Mouse (Mus musculus) G1E-ER4 (cell line): Measurements from ENCODE around the gene Rhot2. TPM values are rescaled to one million over a fixed set of nuclear protein-coding genes. Genes with fewer than 3 reads are reported as not detected.

ENCODE experiments used
- GATA1 ChIP-seq: IDR thresholded peaks from one replicate; pipeline ENCODE4 v1.8.0; 2012; ENCODE audit warnings: low read length, inconsistent platforms
- polyA plus RNA-seq: library from polyadenylated mRNA; stranded (reverse); fragments of >175 nt; gene quantifications from 2 replicates; pipeline ENCODE4 v1.2.3, GENCODE M21; 2012

The Rhot2 gene
- polyA plus RNA-seq, 1 experiment = 251 TPM

GRCm38 (mm10) chr17:25802825-25803517 is 41.7 kb downstream of the Rhot2 start:
- TF ChIP-seq GATA1 = no peak

- TF ChIP-seq GATA1 = no peak
Measured at GRCm38 (mm10) chr17:25801029-25801428, 43.6 kb downstream of the Rhot2 start.

- TF ChIP-seq GATA1 = no peak
Measured at GRCm38 (mm10) chr17:25796951-25797369, 47.7 kb downstream of the Rhot2 start, which contains the start of gene Metrn. Gene Metrn (minus strand): TSS chr17:25797136.

GRCm38 (mm10) chr17:25796211-25796771 is 48.4 kb downstream of the Rhot2 start:
- TF ChIP-seq GATA1 = no peak

GRCm38 (mm10) chr17:25795609-25796092 is 49.0 kb downstream of the Rhot2 start, which contains the start of gene AC134908.4:
Gene AC134908.4 (minus strand): TSS chr17:25795659.
- TF ChIP-seq GATA1 = no peak

- no peak for TF ChIP-seq GATA1
Measured at GRCm38 (mm10) chr17:25794998-25795397, 49.7 kb downstream of the Rhot2 start.

GRCm38 (mm10) chr17:25794197-25794596 is 50.5 kb downstream of the Rhot2 start:
- no peak for TF ChIP-seq GATA1

- no peak for TF ChIP-seq GATA1
Measured at GRCm38 (mm10) chr17:25792615-25793014, 52.0 kb downstream of the Rhot2 start, which contains the start of gene Fam173a. Gene Fam173a (minus strand): TSS chr17:25792901.

- TF ChIP-seq GATA1 = no peak
Measured at GRCm38 (mm10) chr17:25791843-25792527, 52.7 kb downstream of the Rhot2 start.

GRCm38 (mm10) chr17:25791320-25791842 is 53.3 kb downstream of the Rhot2 start:
- TF ChIP-seq GATA1 = no peak

Other genes starting within 250 kb of the Rhot2 start
- gene Gng13, start 127.7 kb downstream of the Rhot2 start, polyA plus RNA-seq = not detected in 2 replicates
- gene Chtf18, start 117.4 kb downstream of the Rhot2 start, polyA plus RNA-seq = 75.4 and 82.7 TPM in 2 replicates
- 41.1 and 46.1 TPM in 2 replicates for gene Rpusd1, start 117.2 kb downstream of the Rhot2 start, polyA plus RNA-seq
- not detected in 2 replicates for gene Mslnl, start 108.8 kb downstream of the Rhot2 start, polyA plus RNA-seq
- not detected in 2 replicates for gene Msln, start 90.5 kb downstream of the Rhot2 start, polyA plus RNA-seq
- 17.0 and 20.0 TPM in 2 replicates for gene Narfl, start 71.1 kb downstream of the Rhot2 start, polyA plus RNA-seq
- gene Haghl, start 59.2 kb downstream of the Rhot2 start, polyA plus RNA-seq = 31.3 and 32.7 TPM in 2 replicates
- 0.04 TPM in 1 of 2 replicates, not detected in the other for gene Ccdc78, start 58.3 kb downstream of the Rhot2 start, polyA plus RNA-seq
- 28.7 and 30.6 TPM in 2 replicates for gene Fam173a, start 52.0 kb downstream of the Rhot2 start, polyA plus RNA-seq
- gene AC134908.4, start 49.2 kb downstream of the Rhot2 start, polyA plus RNA-seq = not detected in 2 replicates
- 182 and 238 TPM in 2 replicates for gene Metrn, start 47.7 kb downstream of the Rhot2 start, polyA plus RNA-seq
- gene Fbxl16, start 35.8 kb downstream of the Rhot2 start, polyA plus RNA-seq = not detected in 2 replicates
- 4.2 and 10.5 TPM in 2 replicates for gene Wdr24, start 21.2 kb downstream of the Rhot2 start, polyA plus RNA-seq
- 0.11 TPM in 2 replicates for gene Jmjd8, start 16.0 kb downstream of the Rhot2 start, polyA plus RNA-seq
- 90.4 and 95.1 TPM in 2 replicates for gene Stub1, start 11.4 kb downstream of the Rhot2 start, polyA plus RNA-seq
- gene Rhbdl1, start 7.6 kb downstream of the Rhot2 start, polyA plus RNA-seq = 1.9 and 2.4 TPM in 2 replicates
- 10.1 and 12.3 TPM in 2 replicates for gene Gm20683, start 3.1 kb downstream of the Rhot2 start, polyA plus RNA-seq
- 6.9 and 14.5 TPM in 2 replicates for gene Wdr90, start 16.6 kb upstream of the Rhot2 start, polyA plus RNA-seq
- 175 and 225 TPM in 2 replicates for gene Mcrip2, start 23.9 kb upstream of the Rhot2 start, polyA plus RNA-seq
- 67.3 and 82.1 TPM in 2 replicates for gene Mettl26, start 30.2 kb upstream of the Rhot2 start, polyA plus RNA-seq
- gene Wfikkn1, start 36.0 kb upstream of the Rhot2 start, polyA plus RNA-seq = 1.6 and 1.9 TPM in 2 replicates
- gene Rab40c, start 74.9 kb upstream of the Rhot2 start, polyA plus RNA-seq = 12.9 and 13.4 TPM in 2 replicates
- 89.1 and 149 TPM in 2 replicates for gene Pigq, start 100.1 kb upstream of the Rhot2 start, polyA plus RNA-seq
- 0.31 and 0.85 TPM in 2 replicates for gene Nhlrc4, start 100.1 kb upstream of the Rhot2 start, polyA plus RNA-seq
- 0.12 and 0.15 TPM in 2 replicates for gene A930017K11Rik, start 107.7 kb upstream of the Rhot2 start, polyA plus RNA-seq
- gene Capn15, start 140.9 kb upstream of the Rhot2 start, polyA plus RNA-seq = 46.6 and 49.5 TPM in 2 replicates
- gene Rab11fip3, start 224.7 kb upstream of the Rhot2 start, polyA plus RNA-seq = 12.7 and 17.0 TPM in 2 replicates
- gene Decr2, start 245.5 kb upstream of the Rhot2 start, polyA plus RNA-seq = 0.24 and 0.41 TPM in 2 replicates